Mouse (Mus musculus) erythroblast, embryonic 14.5 days (primary cell): ENCODE data around the gene Npas2.

ENCODE experiments used
- GATA1 ChIP-seq: IDR thresholded peaks from 2 replicates; pipeline ENCODE4 v1.6.1; 2012; ENCODE audit warnings: low read length, inconsistent platforms, mixed read lengths
- TAL1 ChIP-seq: IDR thresholded peaks from 3 replicates; pipeline ENCODE4 v1.6.1; 2012; ENCODE audit warnings: low read length, inconsistent platforms, mixed read lengths

- TF ChIP-seq TAL1 (no peak), GATA1 (no peak)
Measured at GRCm38 (mm10) chr1:39272976-39273375, 79.4 kb downstream of the Npas2 start.
